Mouse (Mus musculus): ENCODE results near the gene Kcnd3. TPM values are rescaled to one million over a fixed set of nuclear protein-coding genes. Genes with fewer than 3 reads are reported as not detected.
"Not testable (repeated sequence)": the region's sequence is repeated elsewhere in the genome, so short reads cannot be mapped to it uniquely, and the experiment has no call there.

Gene Kcnd3
- polyA plus RNA-seq, 1 experiment from 2014 or later, result 4.6 TPM

- ATAC-seq (ENCODE audit: low read depth), result no peak
- Histone ChIP-seq H3K36me3 (no peaks in the 10 kb centered on the region), H3K27me3 (peaks cover 33% of the 10 kb centered on the region), H3K4me3 (no peak overlapping the region), H3K27ac (replicated peaks) (no peak overlapping the region), H3K9ac (no peak overlapping the region), H3K4me2 (no peak overlapping the region), H3K4me1 (replicated peaks) (peaks cover 29% of the 10 kb centered on the region), H3K9me3 (no peaks in the 10 kb centered on the region)
- 73% methylated on average over 5 of the region's 5 CpGs for WGBS
These were observed 245.0 kb downstream of the Kcnd3 start for GRCm38 (mm10) chr3:105697148-105697441.

GRCm38 (mm10) chr3:105698311-105698710, 246.2 kb downstream of the Kcnd3 start:
- no peaks in the 10 kb centered on the region for H3K36me3 ChIP-seq
- H3K9me3 ChIP-seq, result no peaks in the 10 kb centered on the region
- WGBS, result 89% methylated on average over 1 of the region's 1 CpGs
- H3K27me3 ChIP-seq, result peaks cover 34% of the 10 kb centered on the region
- peaks cover 29% of the 10 kb centered on the region for H3K4me1 ChIP-seq (replicated peaks)
- no peak overlapping the region for H3K9ac ChIP-seq
- no peak for ATAC-seq (ENCODE audit: low read depth)
- no peak overlapping the region for H3K4me2 ChIP-seq
- H3K27ac ChIP-seq (replicated peaks), result no peak overlapping the region
- H3K4me3 ChIP-seq, result no peak overlapping the region

- H3K9ac ChIP-seq, result no peak overlapping the region
- H3K4me2 ChIP-seq, result no peak overlapping the region
- WGBS, result 61% methylated on average over 3 of the region's 3 CpGs
- H3K27ac ChIP-seq (replicated peaks), result no peak overlapping the region
- peaks cover 38% of the 10 kb centered on the region for H3K27me3 ChIP-seq
- H3K36me3 ChIP-seq, result no peaks in the 10 kb centered on the region
- no peaks in the 10 kb centered on the region for H3K9me3 ChIP-seq
- H3K4me1 ChIP-seq (replicated peaks), result peaks cover 39% of the 10 kb centered on the region
- no peak overlapping the region for H3K4me3 ChIP-seq
- no peak for ATAC-seq (ENCODE audit: low read depth)
These were observed 247.3 kb downstream of the Kcnd3 start for GRCm38 (mm10) chr3:105699241-105699933.

GRCm38 (mm10) chr3:105700786-105701185, 248.7 kb downstream of the Kcnd3 start:
- not testable (repeated sequence) for H3K4me3 ChIP-seq; H3K4me2 ChIP-seq; H3K9ac ChIP-seq; ATAC-seq (ENCODE audit: low read depth); H3K9me3 ChIP-seq; H3K36me3 ChIP-seq; H3K27ac ChIP-seq (replicated peaks)
- H3K4me1 ChIP-seq (replicated peaks), result peaks cover 39% of the 10 kb centered on the region
- H3K27me3 ChIP-seq, result peaks cover 37% of the 10 kb centered on the region
- whole genome bisulfite sequencing, result 45% methylated on average over 1 of the region's 1 CpGs

GRCm38 (mm10) chr3:105701399-105701798, 249.3 kb downstream of the Kcnd3 start:
- no peak overlapping the region for H3K9ac ChIP-seq
- 66% methylated on average over 5 of the region's 5 CpGs for WGBS
- H3K9me3 ChIP-seq, result no peaks in the 10 kb centered on the region
- no peak overlapping the region for H3K4me3 ChIP-seq
- H3K27me3 ChIP-seq, result peaks cover 43% of the 10 kb centered on the region
- peaks cover 38% of the 10 kb centered on the region for H3K4me1 ChIP-seq (replicated peaks)
- no peak for ATAC-seq (ENCODE audit: low read depth)
- H3K36me3 ChIP-seq, result no peaks in the 10 kb centered on the region
- H3K4me2 ChIP-seq, result no peak overlapping the region
- no peak overlapping the region for H3K27ac ChIP-seq (replicated peaks)

- WGBS, result 51% methylated on average over 6 of the region's 6 CpGs
- no peak overlapping the region for H3K4me3 ChIP-seq
- no peak overlapping the region for H3K9ac ChIP-seq
- H3K27ac ChIP-seq (replicated peaks), result no peak overlapping the region
- H3K4me1 ChIP-seq (replicated peaks), result peaks cover 44% of the 10 kb centered on the region
- no peaks in the 10 kb centered on the region for H3K36me3 ChIP-seq
- H3K27me3 ChIP-seq, result peaks cover 50% of the 10 kb centered on the region
- H3K9me3 ChIP-seq, result no peaks in the 10 kb centered on the region
- H3K4me2 ChIP-seq, result peak overlapping the region; percentile 91; the same call in 1 of the 2 replicates
- ATAC-seq (ENCODE audit: low read depth), result no peak
These were observed 251.4 kb downstream of the Kcnd3 start for GRCm38 (mm10) chr3:105703571-105703970.

- 2% methylated on average over 39 of the region's 43 CpGs for WGBS
- H3K4me2 ChIP-seq, result peak within 1 kb of the TSS; percentile 91
- ATAC-seq (ENCODE audit: low read depth), result peak; percentile 96
- no peaks in the 10 kb centered on the region for H3K9me3 ChIP-seq
- H3K27me3 ChIP-seq, result peaks cover 50% of the 10 kb centered on the region
- H3K36me3 ChIP-seq, result no peaks in the 10 kb centered on the region
- H3K4me1 ChIP-seq (replicated peaks), result peaks cover 44% of the 10 kb centered on the region
- H3K9ac ChIP-seq, result peak within 1 kb of the TSS; percentile 74
- H3K4me3 ChIP-seq, result peak within 1 kb of the TSS; percentile 52
- H3K27ac ChIP-seq (replicated peaks), result peak within 1 kb of the TSS; percentile 71
These were observed 252.2 kb downstream of the Kcnd3 start, which contains the start of gene Inka2 for GRCm38 (mm10) chr3:105704031-105705008. TSS of gene Inka2 (plus strand) at chr3:105704599.

- Histone ChIP-seq H3K27me3 (peaks cover 50% of the 10 kb centered on the region), H3K4me2 (peak overlapping the region; percentile 91), H3K4me1 (replicated peaks) (peaks cover 47% of the 10 kb centered on the region), H3K9me3 (no peaks in the 10 kb centered on the region), H3K36me3 (no peaks in the 10 kb centered on the region), H3K9ac (peak overlapping the region; percentile 74), H3K27ac (replicated peaks) (peak overlapping the region; percentile 46; the same call in 1 of the 2 replicates), H3K4me3 (peak overlapping the region; percentile 52)
- ATAC-seq (ENCODE audit: low read depth), result peak; percentile 72
- WGBS, result under 1% methylated on average over 28 of the region's 28 CpGs
These were observed 253.0 kb downstream of the Kcnd3 start for GRCm38 (mm10) chr3:105705061-105705549.

- peak overlapping the region; percentile 52 for H3K4me3 ChIP-seq
- H3K9ac ChIP-seq, result peak overlapping the region; percentile 74
- H3K27me3 ChIP-seq, result peaks cover 50% of the 10 kb centered on the region
- ATAC-seq (ENCODE audit: low read depth), result no peak
- H3K4me2 ChIP-seq, result peak overlapping the region; percentile 91
- H3K4me1 ChIP-seq (replicated peaks), result peaks cover 52% of the 10 kb centered on the region
- no peaks in the 10 kb centered on the region for H3K9me3 ChIP-seq
- 0 out of 2 replicates have a peak overlapping the region, but pooled peaks have one; percentile 10 for H3K27ac ChIP-seq (replicated peaks)
- 18% methylated on average over 3 of the region's 3 CpGs for WGBS
- H3K36me3 ChIP-seq, result no peaks in the 10 kb centered on the region
These were observed 253.4 kb downstream of the Kcnd3 start for GRCm38 (mm10) chr3:105705561-105705960.

GRCm38 (mm10) chr3:105706366-105707020, 254.4 kb downstream of the Kcnd3 start:
- WGBS, result 36% methylated on average over 4 of the region's 4 CpGs
- H3K36me3 ChIP-seq, result no peaks in the 10 kb centered on the region
- H3K4me1 ChIP-seq (replicated peaks), result peaks cover 55% of the 10 kb centered on the region
- H3K27ac ChIP-seq (replicated peaks), result 0 out of 2 replicates have a peak overlapping the region, but pooled peaks have one; percentile 18
- no peak for ATAC-seq (ENCODE audit: low read depth)
- no peaks in the 10 kb centered on the region for H3K9me3 ChIP-seq
- H3K4me3 ChIP-seq, result peak overlapping the region; percentile 52
- H3K4me2 ChIP-seq, result peak overlapping the region; percentile 91
- H3K9ac ChIP-seq, result peak overlapping the region; percentile 74; the same call in 1 of the 2 replicates
- peaks cover 46% of the 10 kb centered on the region for H3K27me3 ChIP-seq

GRCm38 (mm10) chr3:105707590-105707989, 255.5 kb downstream of the Kcnd3 start:
- H3K9me3 ChIP-seq, result no peaks in the 10 kb centered on the region
- H3K27ac ChIP-seq (replicated peaks), result 0 out of 2 replicates have a peak overlapping the region, but pooled peaks have one; percentile 10
- no peak for ATAC-seq (ENCODE audit: low read depth)
- H3K27me3 ChIP-seq, result peaks cover 36% of the 10 kb centered on the region
- 0 out of 2 replicates have a peak overlapping the region, but pooled peaks have one; percentile 3 for H3K4me3 ChIP-seq
- peak overlapping the region; percentile 91; the same call in 1 of the 2 replicates for H3K4me2 ChIP-seq
- WGBS, result 28% methylated on average over 7 of the region's 7 CpGs
- no peak overlapping the region for H3K9ac ChIP-seq
- H3K36me3 ChIP-seq, result no peaks in the 10 kb centered on the region
- peaks cover 55% of the 10 kb centered on the region for H3K4me1 ChIP-seq (replicated peaks)

Data from neural tube, embryonic 13.5 days (tissue).